Mouse (Mus musculus) myocyte (in vitro differentiated cells): ENCODE measurements at regions not wholly inside any gene's neighbourhood (a gene's known extent, or its start where the extent isn't known, plus 50 kb on each side); places are given as distances from the start of the nearest gene placed in this dataset.

Experiments
- H3K27me3 ChIP-seq: one replicate; pipeline ENCODE4 v1.6.1; 2011; ENCODE audit not compliant: control insufficient read depth, insufficient read depth, insufficient read length
- H3K36me3 ChIP-seq: one replicate; pipeline ENCODE4 v1.6.1; 2011; ENCODE audit not compliant: control insufficient read depth, insufficient read depth
- H3K4me2 ChIP-seq: one replicate; pipeline ENCODE4 v1.6.1; 2011; ENCODE audit warnings: low read depth, control low read depth
- H3K4me3 ChIP-seq: one replicate; pipeline ENCODE4 v1.5.1; 2011; ENCODE audit warnings: mild to moderate bottlenecking, control low read depth, moderate library complexity
- H3K79me2 ChIP-seq: one replicate; pipeline ENCODE4 v1.6.1; 2011; ENCODE audit not compliant: control insufficient read depth, insufficient read depth
- H3ac ChIP-seq: one replicate; pipeline ENCODE4 v1.6.1; 2011; ENCODE audit not compliant: control insufficient read depth, insufficient read length
- CEBPB ChIP-seq: IDR thresholded peaks from 2 replicates; pipeline ENCODE4 v1.6.1; 2011; ENCODE audit warnings: mild to moderate bottlenecking, moderate library complexity; ENCODE audit not compliant: poor library complexity, insufficient read depth, severe bottlenecking
- E2F4 ChIP-seq: IDR thresholded peaks from one replicate; pipeline ENCODE4 v1.6.1; 2011; ENCODE audit warnings: mild to moderate bottlenecking, control low read depth, moderate library complexity; ENCODE audit not compliant: insufficient read depth
- MAX ChIP-seq: IDR thresholded peaks from one replicate; pipeline ENCODE4 v1.6.1; 2011; ENCODE audit warnings: low read depth, mild to moderate bottlenecking, control low read depth
- MYOD1 ChIP-seq, 3 experiments: IDR thresholded peaks; one replicate each; pipeline ENCODE4 v1.6.1; 2011; ENCODE audit warnings: control low read depth in 2 of 3, low read depth in 2 of 3, mild to moderate bottlenecking in 2 of 3, moderate library complexity in 1 of 3; ENCODE audit not compliant: insufficient read length in 2 of 3, control insufficient read depth in 1 of 3
- MYOG ChIP-seq, 3 experiments: IDR thresholded peaks; one replicate each; pipeline ENCODE4 v1.6.1; 2011; ENCODE audit warnings: control low read depth in 2 of 3, low read depth in 2 of 3, mild to moderate bottlenecking in 2 of 3; ENCODE audit not compliant: insufficient read length in 2 of 3, control insufficient read depth in 1 of 3, insufficient read depth in 1 of 3
- POLR2A ChIP-seq: IDR thresholded peaks from one replicate; pipeline ENCODE4 v1.6.1; 2011; ENCODE audit warnings: low read depth, mild to moderate bottlenecking, control low read depth, moderate library complexity; ENCODE audit not compliant: insufficient read length
- POLR2AphosphoS2 ChIP-seq: IDR thresholded peaks from one replicate; pipeline ENCODE4 v1.6.1; 2011; ENCODE audit warnings: low read depth, control low read depth; ENCODE audit not compliant: insufficient read length
- REST ChIP-seq: IDR thresholded peaks from one replicate; pipeline ENCODE4 v1.6.1; 2011; ENCODE audit warnings: mild to moderate bottlenecking, control low read depth, moderate library complexity; ENCODE audit not compliant: insufficient read depth, insufficient read length
- SRF ChIP-seq: IDR thresholded peaks from one replicate; pipeline ENCODE4 v1.6.1; 2011; ENCODE audit warnings: low read depth; ENCODE audit not compliant: control insufficient read depth, insufficient read length
- TCF12 ChIP-seq: IDR thresholded peaks from one replicate; pipeline ENCODE4 v1.6.1; 2011; ENCODE audit warnings: mild to moderate bottlenecking, control low read depth; ENCODE audit not compliant: poor library complexity, insufficient read depth, severe bottlenecking
- TCF3 ChIP-seq: IDR thresholded peaks from one replicate; pipeline ENCODE4 v1.6.1; 2011; ENCODE audit warnings: low read depth, control low read depth; ENCODE audit not compliant: insufficient read length
- USF1 ChIP-seq: IDR thresholded peaks from one replicate; pipeline ENCODE4 v1.6.1; 2011; ENCODE audit warnings: low read depth, mild to moderate bottlenecking, control low read depth, moderate library complexity

DNA sequence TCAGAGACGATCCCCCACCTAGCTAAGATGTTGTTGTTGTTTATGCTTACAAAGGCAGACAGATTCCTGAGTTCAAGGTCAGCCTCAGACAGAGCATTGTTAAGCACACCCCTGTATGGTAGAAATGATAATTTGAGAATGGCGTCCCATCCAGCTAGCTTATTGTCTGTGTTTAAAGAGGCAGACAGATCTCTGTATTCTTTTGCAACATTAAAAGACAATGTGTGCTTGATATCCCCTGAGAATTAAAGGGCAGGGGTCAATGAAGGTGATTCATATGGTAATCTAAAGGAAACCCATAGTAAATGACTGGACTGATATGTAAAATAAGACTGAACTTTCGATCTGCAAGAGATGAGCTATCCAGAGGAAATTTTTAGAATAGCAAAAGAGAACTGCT, 883.5 kb downstream of the Basp1 start:
- Histone ChIP-seq H3K36me3 (no peaks in the 10 kb centered on the region), H3K27me3 (no peaks in the 10 kb centered on the region), H3K4me3 (no peak overlapping the region), H3K4me2 (no peak overlapping the region), H3ac (no peak overlapping the region), H3K79me2 (no peaks in the 10 kb centered on the region)
- TF ChIP-seq MAX (no peak), SRF (no peak), REST (no peak), CEBPB (no peak), POLR2AphosphoS2 (no peak), E2F4 (no peak), USF1 (no peak), MYOG (IDR thresholded peaks at IDR 0.05; ENCODE audit: control insufficient read depth in 1 of 3, insufficient read depth in 1 of 3, insufficient read length in 2 of 3, low read depth in 2 of 3) (no peak), TCF12 (no peak), MYOD1 (IDR thresholded peaks at IDR 0.05; ENCODE audit: control insufficient read depth in 1 of 3, insufficient read length in 2 of 3, low read depth in 2 of 3) (no peak), TCF3 (no peak), POLR2A (no peak)

DNA sequence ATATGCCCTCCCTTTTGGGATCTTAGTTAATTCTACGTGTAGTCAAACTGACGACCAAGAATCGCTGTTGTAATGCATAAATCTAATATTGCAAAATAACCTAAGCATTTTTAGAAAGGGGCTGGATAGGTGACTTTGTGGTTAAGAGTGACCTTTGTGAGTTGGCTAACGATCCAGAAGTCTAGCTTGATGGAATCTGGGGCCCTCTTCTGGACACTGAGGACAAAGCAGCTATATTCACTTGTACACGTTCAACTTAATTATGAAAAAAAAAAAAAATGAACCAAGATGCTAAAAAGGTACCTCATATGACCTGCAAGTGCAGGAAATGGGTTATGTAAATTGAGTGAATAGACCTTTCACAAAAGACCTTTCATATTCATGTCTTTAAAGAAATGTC, 886.2 kb downstream of the Basp1 start:
- Histone ChIP-seq H3K27me3 (no peaks in the 10 kb centered on the region), H3K79me2 (no peaks in the 10 kb centered on the region), H3ac (no peak overlapping the region), H3K4me2 (no peak overlapping the region), H3K36me3 (no peaks in the 10 kb centered on the region), H3K4me3 (no peak overlapping the region)
- TF ChIP-seq TCF3 (no peak), MAX (no peak)

DNA sequence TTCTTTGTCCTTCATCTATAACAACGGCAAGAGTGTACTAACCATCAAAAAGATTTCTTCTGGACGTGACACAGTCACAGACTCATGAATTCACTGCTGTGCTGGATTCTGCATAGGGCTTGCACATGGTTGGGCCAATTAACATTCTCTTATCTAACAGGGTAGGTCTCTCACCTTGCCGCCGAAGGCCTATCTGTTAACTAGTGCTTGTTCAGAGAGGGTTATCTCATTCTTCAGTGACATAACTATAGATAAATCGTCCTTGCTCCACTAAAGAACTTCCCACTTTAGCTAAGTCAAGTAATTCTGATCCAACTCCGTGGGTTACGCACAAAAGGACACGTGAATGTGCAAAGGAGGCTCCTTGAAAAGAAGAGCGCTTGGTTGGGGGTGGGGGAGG, 899.6 kb downstream of the Basp1 start:
- Histone ChIP-seq H3K79me2 (no peaks in the 10 kb centered on the region), H3K4me3 (no peak overlapping the region), H3K4me2 (no peak overlapping the region), H3K36me3 (no peaks in the 10 kb centered on the region), H3K27me3 (no peaks in the 10 kb centered on the region), H3ac (no peak overlapping the region)
- TF ChIP-seq USF1 (no peak), TCF12 (no peak), MYOG (IDR thresholded peaks at IDR 0.05; ENCODE audit: control insufficient read depth in 1 of 3, insufficient read depth in 1 of 3, insufficient read length in 2 of 3, low read depth in 2 of 3) (no peak), E2F4 (no peak)

DNA sequence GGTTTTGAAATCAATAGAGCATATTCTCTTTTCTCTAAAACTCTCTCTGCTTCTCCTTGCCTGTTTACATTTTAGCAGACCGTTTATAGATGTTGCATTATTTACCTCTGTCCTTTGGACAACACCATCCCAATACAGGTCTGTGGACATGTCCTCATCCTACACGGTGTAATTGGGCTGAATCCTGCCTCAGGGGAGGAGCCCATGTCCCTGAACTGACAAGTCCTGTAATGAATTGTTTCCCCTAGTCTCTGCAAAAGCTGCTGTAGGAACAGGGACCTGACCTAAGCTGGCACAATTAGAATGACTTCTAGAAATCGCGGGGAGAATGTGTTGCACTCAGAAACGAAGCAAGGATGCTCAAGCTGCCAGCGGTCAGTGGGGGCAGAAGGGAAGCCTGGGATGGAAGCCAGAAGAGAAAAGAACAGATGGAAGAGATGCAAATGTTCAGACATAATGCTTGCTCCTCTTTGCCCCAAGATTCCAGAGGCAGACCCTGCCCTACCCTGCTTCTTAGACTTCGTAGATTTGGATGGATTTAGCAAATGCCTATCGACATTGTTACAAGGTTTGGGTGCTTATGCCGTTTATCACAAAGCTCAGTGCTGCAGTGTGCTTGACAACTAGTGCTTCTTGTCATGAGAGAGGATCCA, 911.5 kb downstream of the Basp1 start:
- H3K27me3 ChIP-seq = no peaks in the 10 kb centered on the region
- no peaks in the 10 kb centered on the region for H3K79me2 ChIP-seq

DNA sequence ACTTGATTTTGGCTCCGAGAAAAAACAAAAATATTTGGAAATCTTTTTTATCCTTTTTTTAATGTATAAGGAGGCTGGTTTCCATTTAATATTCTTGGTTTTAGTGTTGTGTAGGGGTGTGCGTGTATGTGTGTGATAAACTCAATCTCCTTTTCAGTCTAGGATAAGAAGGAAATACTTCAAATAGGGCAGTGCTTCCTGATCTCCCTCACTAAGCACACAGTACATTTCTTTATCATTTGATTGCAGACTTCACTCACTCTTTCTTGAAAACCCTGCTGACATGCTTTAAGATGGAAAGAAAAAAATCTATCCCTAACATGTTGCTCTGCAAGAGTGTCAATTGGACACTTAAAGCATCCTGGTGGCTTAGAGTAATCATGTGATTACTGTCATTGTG, 927.3 kb downstream of the Basp1 start:
- TF ChIP-seq REST = no peak
- no peak for TF ChIP-seq USF1
- no peak for TF ChIP-seq MYOD1 (IDR thresholded peaks at IDR 0.05; ENCODE audit: control insufficient read depth in 1 of 3, insufficient read length in 2 of 3, low read depth in 2 of 3)
- no peak for TF ChIP-seq TCF12
- TF ChIP-seq POLR2AphosphoS2 = no peak
- TF ChIP-seq SRF = no peak
- TF ChIP-seq CEBPB = no peak
- no peak for TF ChIP-seq TCF3
- TF ChIP-seq MYOG (IDR thresholded peaks at IDR 0.05; ENCODE audit: control insufficient read depth in 1 of 3, insufficient read depth in 1 of 3, insufficient read length in 2 of 3, low read depth in 2 of 3) = no peak
- no peak for TF ChIP-seq E2F4
- TF ChIP-seq POLR2A = no peak
- TF ChIP-seq MAX = no peak
- no peak overlapping the region for H3ac ChIP-seq
- H3K36me3 ChIP-seq = no peaks in the 10 kb centered on the region
- H3K79me2 ChIP-seq = no peaks in the 10 kb centered on the region
- no peak overlapping the region for H3K4me3 ChIP-seq
- no peak overlapping the region for H3K4me2 ChIP-seq
- H3K27me3 ChIP-seq = no peaks in the 10 kb centered on the region

More for the DNA sequence above, 911.5 kb downstream of the Basp1 start:
- Histone ChIP-seq H3K36me3 (no peaks in the 10 kb centered on the region), H3ac (no peak overlapping the region), H3K4me3 (no peak overlapping the region), H3K4me2 (no peak overlapping the region)
- TF ChIP-seq E2F4 (no peak), POLR2AphosphoS2 (no peak), MYOG (IDR thresholded peaks at IDR 0.05; ENCODE audit: control insufficient read depth in 1 of 3, insufficient read depth in 1 of 3, insufficient read length in 2 of 3, low read depth in 2 of 3) (no peak), REST (no peak), MAX (no peak), MYOD1 (IDR thresholded peaks at IDR 0.05; ENCODE audit: control insufficient read depth in 1 of 3, insufficient read length in 2 of 3, low read depth in 2 of 3) (no peak), USF1 (no peak), TCF3 (no peak), POLR2A (no peak), CEBPB (no peak), TCF12 (no peak), SRF (no peak)
